Mouse (Mus musculus): ENCODE measurements around the gene Gm45799. TPM values are rescaled to one million over a fixed set of nuclear protein-coding genes. Genes with fewer than 3 reads are reported as not detected.

Gene Gm45799
- total RNA-seq, 2 experiments from 2014 or later = 6.3 to 10.4 TPM

DNA sequence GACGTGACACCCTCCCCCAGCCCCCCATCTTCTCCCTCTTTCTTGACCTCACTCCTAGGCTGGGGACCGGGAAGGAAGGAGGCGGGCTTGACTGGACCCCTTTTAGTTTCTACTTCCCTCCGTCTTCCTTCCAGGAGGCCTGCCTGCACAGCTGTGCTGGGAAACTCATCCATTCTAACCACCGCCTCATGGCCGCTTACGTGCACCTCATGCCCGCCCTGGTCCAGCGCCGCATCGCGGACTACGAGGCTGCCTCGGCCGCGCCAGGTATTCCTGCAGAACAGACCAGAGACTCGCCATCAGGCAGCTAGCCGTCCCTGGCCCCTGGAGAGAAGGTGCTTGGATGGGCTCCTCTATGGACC is 523 bp downstream of the Gm45799 start:
- peak; percentile 47 for DNase-seq

- DNase-seq = no peak
These were observed 1.6 kb downstream of the Gm45799 start for GRCm38 (mm10) chr7:105641936-105642335.

- peak; percentile 86 for DNase-seq
These were observed 10.5 kb downstream of the Gm45799 start, which contains the start of gene Dnhd1 for GRCm38 (mm10) chr7:105650639-105651435. TSS of gene Dnhd1 (plus strand) at chr7:105650827.

GRCm38 (mm10) chr7:105685541-105686197 is 45.3 kb downstream of the Gm45799 start:
- DNase-seq = no peak

DNA sequence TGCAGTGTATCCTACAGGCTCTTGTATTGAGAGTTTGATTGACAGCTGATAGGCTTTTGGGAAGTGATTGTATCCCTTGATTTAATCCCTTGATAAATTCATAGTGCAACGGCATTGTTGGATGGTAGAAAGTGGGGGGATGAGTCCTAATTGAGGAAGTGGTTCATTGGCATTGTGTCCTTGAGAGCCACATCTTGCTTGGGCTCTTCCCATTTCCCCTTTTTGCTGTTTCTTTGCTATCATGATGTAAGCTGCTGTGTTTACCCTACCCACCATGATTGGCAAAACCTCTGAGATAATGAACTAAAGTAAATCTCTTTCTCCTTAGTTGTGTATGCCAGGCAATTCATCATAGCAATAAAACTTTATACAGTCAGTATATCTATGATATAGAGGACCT is 50.5 kb downstream of the Gm45799 start:
- no peak for DNase-seq

- no peak for DNase-seq
These were observed 62.8 kb downstream of the Gm45799 start for GRCm38 (mm10) chr7:105703184-105703583.

- no peak for DNase-seq
These were observed 63.5 kb downstream of the Gm45799 start for GRCm38 (mm10) chr7:105703816-105704215.

DNA sequence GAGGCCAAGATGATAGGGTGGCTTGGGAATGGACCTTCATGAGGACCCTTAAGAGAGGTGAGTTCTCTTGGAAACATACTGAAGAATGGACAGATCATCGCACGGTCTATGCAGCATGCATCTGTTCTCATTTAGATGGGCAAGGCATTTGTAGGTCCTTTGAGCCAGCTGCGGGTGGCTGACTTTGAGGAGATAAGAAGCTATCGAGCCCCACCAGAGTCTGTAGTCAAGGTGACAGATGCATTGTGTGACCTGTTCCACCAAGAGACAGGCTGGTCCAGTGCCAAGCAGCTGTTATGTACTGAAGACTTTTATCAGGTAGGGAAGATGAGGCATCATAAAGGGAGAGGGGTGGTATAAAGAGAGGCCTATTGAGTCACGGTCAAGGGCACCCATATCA is 68.4 kb downstream of the Gm45799 start:
- DNase-seq = no peak

DNA sequence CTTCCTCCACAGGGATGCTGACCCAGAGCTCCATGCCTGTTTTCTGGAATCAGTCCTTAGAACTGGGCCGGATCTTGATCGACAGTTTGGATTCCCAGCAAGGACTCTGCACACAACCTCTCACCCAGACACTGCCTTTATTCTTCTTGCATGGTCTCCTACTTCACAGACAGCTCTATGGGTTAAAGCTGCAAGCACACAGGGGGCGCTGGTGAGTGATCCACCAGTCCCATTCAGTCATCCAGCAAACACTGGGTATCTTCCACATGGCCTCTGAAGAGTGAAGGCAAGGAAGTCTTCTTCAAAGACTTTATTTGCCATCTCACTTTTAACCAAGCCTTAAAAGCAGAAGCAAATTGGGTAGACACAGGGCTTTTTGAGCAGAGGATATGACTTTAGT is 75.0 kb downstream of the Gm45799 start:
- no peak for DNase-seq

GRCm38 (mm10) chr7:105721916-105722315 is 81.6 kb downstream of the Gm45799 start:
- no peak for DNase-seq

DNA sequence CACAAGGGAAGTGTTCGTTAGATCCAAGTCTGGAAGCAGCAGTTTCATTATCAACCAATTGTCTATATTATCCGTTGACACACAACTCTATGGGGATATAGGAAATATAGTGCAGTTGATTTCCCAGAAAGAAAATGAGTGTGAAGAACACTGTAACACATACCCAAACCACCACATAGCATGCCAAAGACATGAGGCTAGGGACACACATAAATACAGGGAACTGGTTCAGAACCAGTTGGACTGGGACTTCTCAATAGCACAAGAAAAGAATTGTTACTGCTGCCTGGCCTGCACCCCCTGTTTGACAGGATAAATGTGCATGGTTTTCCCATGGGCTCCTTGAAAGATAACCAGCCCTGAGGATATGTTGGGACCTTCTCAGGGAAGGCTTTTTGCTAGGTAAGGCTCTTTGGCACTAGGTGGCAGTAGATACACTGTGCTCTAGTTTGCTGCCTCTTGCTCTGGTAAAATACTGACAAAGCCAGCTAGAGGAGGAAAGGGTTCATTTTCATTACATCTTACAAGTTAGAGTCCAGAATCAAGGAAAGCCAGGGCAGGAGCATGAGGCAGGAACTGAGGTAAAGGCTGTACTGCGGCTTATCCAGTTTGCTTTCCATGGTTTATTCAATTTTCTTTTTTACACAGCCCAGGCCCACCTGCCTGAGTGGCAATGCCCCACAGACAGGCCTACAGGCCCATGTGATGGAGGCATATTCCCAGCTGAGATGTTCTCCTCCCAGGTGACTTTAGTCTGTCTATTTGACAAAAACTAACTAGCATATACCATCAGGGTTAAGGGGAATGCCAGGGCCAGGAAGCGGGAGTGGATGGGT is 86.0 kb downstream of the Gm45799 start:
- peak; percentile 46 for DNase-seq

GRCm38 (mm10) chr7:105726980-105727325 is 86.6 kb downstream of the Gm45799 start:
- DNase-seq = no peak

DNA sequence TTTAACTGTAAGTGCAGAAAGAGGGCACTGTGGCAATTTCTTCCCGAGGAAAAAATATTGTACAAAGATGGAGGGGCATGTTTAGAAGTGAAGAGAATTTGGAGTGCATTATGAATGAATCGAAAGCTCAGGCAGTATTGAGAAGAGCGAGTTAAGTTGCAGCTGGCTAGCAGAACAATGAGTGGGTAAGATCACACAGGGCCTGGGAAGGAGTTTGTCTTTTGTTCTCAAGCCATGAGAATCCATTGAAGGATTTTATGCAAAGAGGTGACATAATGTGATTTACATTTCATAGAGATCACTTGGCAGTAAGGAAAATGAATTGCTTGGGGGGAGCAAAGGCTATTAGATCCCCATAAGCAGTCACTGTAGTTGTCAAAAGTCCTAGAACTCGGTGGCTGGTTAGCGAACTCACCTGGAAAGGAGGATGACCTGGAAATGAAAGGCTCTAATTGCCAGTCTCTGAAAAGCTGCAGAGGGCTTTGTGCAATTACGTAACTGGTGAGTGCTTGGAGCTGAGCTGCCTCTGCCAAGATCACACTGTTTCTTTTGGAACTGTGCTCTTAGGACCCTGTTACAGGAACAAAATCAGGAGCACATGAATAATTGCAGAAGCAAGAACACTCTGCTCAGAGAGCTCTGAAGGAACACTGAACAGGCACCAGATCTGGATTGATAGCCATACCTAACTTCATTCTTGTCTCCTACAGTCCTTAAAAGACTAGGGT is 88.5 kb downstream of the Gm45799 start:
- DNase-seq = no peak

- DNase-seq = no peak
These were observed 93.5 kb downstream of the Gm45799 start for GRCm38 (mm10) chr7:105733836-105734235.

Other genes starting within 250 kb of the Gm45799 start
- 10 to 100 TPM; 24.3 to 29.4 TPM for gene Fam160a2, start 240.5 kb upstream of the Gm45799 start, total RNA-seq (2021)
- not detected for gene Cnga4, start 236.0 kb upstream of the Gm45799 start, total RNA-seq (2021)
- gene Cckbr, start 214.8 kb upstream of the Gm45799 start, total RNA-seq (2021) = under 1 TPM in 1 of 2 experiments, not detected in 1; 0.12 TPM
- 10 to 100 TPM; 48.6 to 49.5 TPM for gene Cavin3, start 158.3 kb upstream of the Gm45799 start, total RNA-seq (2021)
- 10 to 100 TPM; 59.2 to 68.1 TPM for gene Smpd1, start 86.2 kb upstream of the Gm45799 start, total RNA-seq (2021)
- 10 to 100 TPM; 19.6 to 25.2 TPM for gene Apbb1, start 58.9 kb upstream of the Gm45799 start, total RNA-seq (2021)
- gene Hpx, start 40.4 kb upstream of the Gm45799 start, total RNA-seq (2021) = 100 to 1,000 TPM; 313 to 789 TPM
- 10 to 100 TPM; 32.5 to 45.1 TPM for gene Trim3, start 7.0 kb upstream of the Gm45799 start, total RNA-seq (2021)
- 100 to 1,000 TPM; 129 to 132 TPM for gene Timm10b, start 496 bp upstream of the Gm45799 start, total RNA-seq (2021)
- 10 to 100 TPM; 48.3 to 57.8 TPM for gene Arfip2, start 136 bp upstream of the Gm45799 start, total RNA-seq (2021)
- gene Dnhd1, start 10.3 kb downstream of the Gm45799 start, total RNA-seq (2021) = 1 to 10 TPM; 3.0 to 4.7 TPM
- gene Ilk, start 96.0 kb downstream of the Gm45799 start, total RNA-seq (2021) = 100 to 1,000 TPM; 135 to 139 TPM
- gene Rrp8, start 96.8 kb downstream of the Gm45799 start, total RNA-seq (2021) = 10 to 100 TPM; 15.3 to 17.6 TPM
- 100 to 1,000 TPM; 167 to 172 TPM for gene Taf10, start 103.8 kb downstream of the Gm45799 start, total RNA-seq (2021)
- gene Tpp1, start 111.7 kb downstream of the Gm45799 start, total RNA-seq (2021) = 10 to 100 TPM; 65.5 to 68.8 TPM
- gene Dchs1, start 147.1 kb downstream of the Gm45799 start, total RNA-seq (2021) = 10 to 100 TPM; 11.8 to 17.1 TPM
- 100 to 1,000 TPM; 208 to 232 TPM for gene Mrpl17, start 170.5 kb downstream of the Gm45799 start, total RNA-seq (2021)

Measured in adrenal gland, postnatal 10 days (tissue).